Mouse (Mus musculus): Measurements from ENCODE around the gene Prr3. TPM values are rescaled to one million over a fixed set of nuclear protein-coding genes. Genes with fewer than 3 reads are reported as not detected.
A peak's percentile ranks its signal among the peaks of the same experiment; 100 is the strongest.

Prr3 gene
- polyA plus RNA-seq, 1 experiment from 2014 or later = 52.0 TPM

- peak; percentile 20 for DNase-seq (ENCODE audit: low spot score)
These were observed 14.8 kb upstream of the Prr3 start for GRCm38 (mm10) chr17:35994879-35995240.

GRCm38 (mm10) chr17:35994175-35994878 lies 14.3 kb upstream of the Prr3 start:
- Histone ChIP-seq H3K9me3 (no peaks in the 10 kb centered on the region), H3K4me1 (replicated peaks) (peaks cover 18% of the 10 kb centered on the region), H3K27me3 (ENCODE audit: insufficient read depth, poor library complexity, severe bottlenecking) (no peaks in the 10 kb centered on the region), H3K4me3 (peak overlapping the region; percentile 63), H3K36me3 (peaks cover 8% of the 10 kb centered on the region), H3K27ac (peak overlapping the region; percentile 81)
- DNase-seq (ENCODE audit: low spot score) = peak; percentile 76
- 4% methylated on average over 31 of the region's 31 CpGs for WGBS

More at GRCm38 (mm10) chr17:35994879-35995240, 14.8 kb upstream of the Prr3 start:
- Histone ChIP-seq H3K36me3 (peaks cover 2% of the 10 kb centered on the region), H3K9me3 (no peaks in the 10 kb centered on the region), H3K4me3 (peak overlapping the region; percentile 63), H3K4me1 (replicated peaks) (peaks cover 18% of the 10 kb centered on the region), H3K27me3 (ENCODE audit: insufficient read depth, poor library complexity, severe bottlenecking) (no peaks in the 10 kb centered on the region), H3K27ac (peak overlapping the region; percentile 81)
- WGBS = 5% methylated on average over 14 of the region's 14 CpGs

- H3K4me1 ChIP-seq (replicated peaks) = peaks cover 18% of the 10 kb centered on the region
These were observed 13.6 kb upstream of the Prr3 start for GRCm38 (mm10) chr17:35993675-35994074.

GRCm38 (mm10) chr17:35991781-35992180 lies 11.7 kb upstream of the Prr3 start:
- Histone ChIP-seq H3K27me3 (ENCODE audit: insufficient read depth, poor library complexity, severe bottlenecking) (no peaks in the 10 kb centered on the region), H3K4me1 (replicated peaks) (peaks cover 15% of the 10 kb centered on the region), H3K27ac (no peak overlapping the region), H3K9me3 (no peaks in the 10 kb centered on the region), H3K4me3 (no peak overlapping the region), H3K36me3 (peaks cover 33% of the 10 kb centered on the region)
- WGBS = 52% methylated on average over 10 of the region's 10 CpGs
- no peak for DNase-seq (ENCODE audit: low spot score)

More at GRCm38 (mm10) chr17:35993675-35994074, 13.6 kb upstream of the Prr3 start:
- WGBS = 7% methylated on average over 17 of the region's 17 CpGs
- Histone ChIP-seq H3K27ac (no peak overlapping the region), H3K27me3 (ENCODE audit: insufficient read depth, poor library complexity, severe bottlenecking) (no peaks in the 10 kb centered on the region), H3K4me3 (peak overlapping the region; percentile 39; the same call in 1 of the 2 replicates), H3K9me3 (no peaks in the 10 kb centered on the region), H3K36me3 (peaks cover 14% of the 10 kb centered on the region)
- peak; percentile 87 for DNase-seq (ENCODE audit: low spot score)

GRCm38 (mm10) chr17:35981776-35982175 lies 1.7 kb upstream of the Prr3 start:
- peaks cover 56% of the 10 kb centered on the region for H3K36me3 ChIP-seq
- no peak for DNase-seq (ENCODE audit: low spot score)
- H3K9me3 ChIP-seq = no peaks in the 10 kb centered on the region
- H3K4me3 ChIP-seq = no peak overlapping the region
- H3K4me1 ChIP-seq (replicated peaks) = peaks cover 26% of the 10 kb centered on the region
- 90% methylated on average over 9 of the region's 9 CpGs for WGBS
- H3K27me3 ChIP-seq (ENCODE audit: insufficient read depth, poor library complexity, severe bottlenecking) = no peaks in the 10 kb centered on the region
- H3K27ac ChIP-seq = no peak overlapping the region

DNA sequence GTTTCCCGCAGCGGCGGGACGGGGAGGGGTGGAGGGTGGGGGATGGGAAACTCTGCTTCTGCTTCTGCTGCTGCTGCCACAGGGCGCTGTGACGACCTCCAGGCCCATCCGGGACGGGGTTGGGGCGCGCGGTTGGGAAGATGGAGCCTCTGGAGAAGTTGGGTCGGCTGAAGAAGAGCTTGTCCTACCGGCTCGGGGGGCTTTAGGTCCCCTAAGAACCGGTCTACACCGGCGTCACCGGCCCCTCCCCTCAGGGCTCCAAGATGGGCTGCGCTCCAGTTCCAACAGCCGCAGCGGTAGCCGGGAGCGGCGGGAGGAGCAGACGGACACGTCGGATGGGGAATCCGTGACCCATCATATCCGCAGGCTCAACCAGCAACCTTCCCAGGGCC lies 323 bp upstream of the Prr3 start:
- DNase-seq (ENCODE audit: low spot score) = peak; percentile 65
- H3K36me3 ChIP-seq = peaks cover 55% of the 10 kb centered on the region

DNA sequence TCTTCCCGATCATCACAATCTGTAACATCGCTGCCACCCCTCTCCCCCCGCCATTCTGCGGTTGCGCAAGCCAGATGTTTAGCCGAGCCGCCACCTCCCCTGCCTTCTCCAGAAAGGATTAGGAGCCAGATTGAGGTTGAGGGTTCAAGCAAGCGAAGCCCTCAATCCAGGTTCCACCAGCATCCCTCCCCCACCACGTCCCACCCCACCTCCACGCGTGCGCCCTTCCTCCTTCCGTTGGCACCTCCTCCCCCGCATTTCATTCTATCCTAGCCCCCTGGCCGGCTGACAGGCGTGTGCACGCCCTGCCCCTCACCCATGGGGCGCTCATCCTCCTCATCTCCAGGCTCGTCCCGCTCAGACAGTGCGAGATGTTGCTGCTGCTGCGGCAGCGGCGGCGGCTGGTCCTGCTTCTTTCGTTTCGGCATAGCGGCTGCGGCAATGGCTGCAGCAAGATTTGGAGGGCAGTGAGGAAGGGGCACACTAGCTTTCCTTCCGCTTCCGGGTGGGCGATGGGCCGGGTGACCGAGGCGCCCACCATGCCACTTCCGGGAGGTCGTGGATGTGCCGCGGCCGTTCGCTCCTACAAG lies 1.1 kb downstream of the Prr3 start:
- Histone ChIP-seq H3K27ac (peak overlapping the region; percentile 90), H3K36me3 (peaks cover 57% of the 10 kb centered on the region), H3K4me3 (peak overlapping the region; percentile 87), H3K27me3 (ENCODE audit: insufficient read depth, poor library complexity, severe bottlenecking) (no peaks in the 10 kb centered on the region), H3K4me1 (replicated peaks) (peaks cover 26% of the 10 kb centered on the region), H3K9me3 (no peaks in the 10 kb centered on the region)
- DNase-seq (ENCODE audit: low spot score) = peak; percentile 92
- WGBS = under 1% methylated on average over 41 of the region's 41 CpGs

More for the DNA sequence above, 323 bp upstream of the Prr3 start:
- no peaks in the 10 kb centered on the region for H3K9me3 ChIP-seq
- peak overlapping the region; percentile 90 for H3K27ac ChIP-seq
- H3K4me1 ChIP-seq (replicated peaks) = peaks cover 26% of the 10 kb centered on the region
- peak overlapping the region; percentile 87 for H3K4me3 ChIP-seq
- 0% methylated on average over 29 of the region's 29 CpGs for WGBS
- no peaks in the 10 kb centered on the region for H3K27me3 ChIP-seq (ENCODE audit: insufficient read depth, poor library complexity, severe bottlenecking)

DNA sequence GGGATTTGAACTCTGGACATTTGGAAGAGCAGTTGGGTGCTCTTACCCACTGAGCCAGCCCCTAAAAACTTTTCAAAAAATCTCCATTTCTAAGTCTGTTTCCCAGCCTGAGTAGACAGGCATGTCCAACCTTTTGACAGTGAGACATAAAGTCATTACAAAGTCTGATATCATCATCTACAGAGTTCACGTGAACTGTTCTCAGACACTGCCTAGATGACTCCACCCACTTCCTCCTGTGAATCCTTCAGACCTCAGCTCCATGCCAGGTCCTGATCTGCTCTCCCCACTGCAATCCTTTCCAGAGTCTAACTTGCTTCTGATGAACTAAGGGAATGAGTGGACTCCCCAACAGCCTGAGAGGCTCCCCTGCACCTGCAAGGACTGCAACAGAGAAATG lies 7.9 kb downstream of the Prr3 start:
- Histone ChIP-seq H3K9me3 (no peaks in the 10 kb centered on the region), H3K27ac (no peak overlapping the region), H3K4me3 (no peak overlapping the region), H3K36me3 (peaks cover 54% of the 10 kb centered on the region), H3K27me3 (ENCODE audit: insufficient read depth, poor library complexity, severe bottlenecking) (no peaks in the 10 kb centered on the region), H3K4me1 (replicated peaks) (peaks cover 21% of the 10 kb centered on the region)
- no peak for DNase-seq (ENCODE audit: low spot score)
- 77% methylated on average over 1 of the region's 1 CpGs for WGBS

DNA sequence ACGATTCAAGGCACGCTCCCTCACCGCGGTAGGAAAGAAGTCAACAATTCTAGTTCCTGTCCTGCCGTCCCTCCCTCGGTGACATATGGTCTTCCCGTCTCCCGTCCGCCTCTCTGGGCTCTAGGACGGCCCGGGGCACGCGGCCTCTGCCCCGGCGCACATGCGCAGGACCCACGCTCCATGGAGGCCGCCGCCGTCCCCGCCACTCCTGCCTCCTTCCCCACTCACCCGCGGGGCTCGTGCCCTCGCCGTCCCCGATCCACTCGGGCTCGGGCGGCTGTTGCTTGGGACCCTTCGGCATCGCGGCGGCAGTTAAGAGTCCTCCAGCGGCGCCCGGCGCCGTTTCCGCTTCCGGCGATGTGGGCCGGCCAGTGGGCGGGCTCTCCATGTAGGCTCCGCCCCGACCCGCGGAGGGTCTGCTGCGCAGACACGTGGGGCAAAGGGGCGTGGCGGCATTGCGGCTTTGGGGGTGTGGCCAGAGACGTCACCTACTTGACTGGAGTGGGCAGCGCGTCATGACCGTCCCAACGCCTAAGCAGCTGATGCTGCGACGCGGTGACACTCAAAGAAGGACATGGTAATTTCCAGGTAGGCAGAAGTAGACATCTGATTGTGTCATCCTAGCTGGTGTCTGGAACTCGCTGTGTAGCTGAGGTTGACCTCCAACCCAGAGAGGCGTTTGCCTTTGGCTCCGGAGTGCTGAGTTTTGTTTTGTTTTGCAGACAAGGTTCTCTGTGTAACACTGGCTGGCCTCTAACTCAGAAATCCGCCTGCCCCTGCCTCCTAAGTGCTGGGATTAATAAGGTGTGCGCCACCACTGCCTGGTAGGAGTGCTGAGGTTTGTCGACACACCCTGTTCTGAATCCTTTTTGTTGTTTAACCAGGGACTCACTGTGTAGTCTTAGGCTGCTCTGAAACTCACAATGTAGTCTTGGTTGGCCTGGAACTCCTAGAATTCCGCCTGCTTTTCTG lies 10.3 kb downstream of the Prr3 start, which contains the start of gene Abcf1:
Gene Abcf1 (minus strand): TSS at position 344 of the 972 bp plus-strand sequence.
- H3K27ac ChIP-seq = peak within 1 kb of the TSS; percentile 89
- peak; percentile 99 for DNase-seq (ENCODE audit: low spot score)
- under 1% methylated on average over 68 of the region's 68 CpGs for WGBS
- no peaks in the 10 kb centered on the region for H3K9me3 ChIP-seq
- peak within 1 kb of the TSS; percentile 93 for H3K4me3 ChIP-seq
- H3K36me3 ChIP-seq = peaks cover 54% of the 10 kb centered on the region
- peaks cover 21% of the 10 kb centered on the region for H3K4me1 ChIP-seq (replicated peaks)
- no peaks in the 10 kb centered on the region for H3K27me3 ChIP-seq (ENCODE audit: insufficient read depth, poor library complexity, severe bottlenecking)

GRCm38 (mm10) chr17:35967621-35968020 lies 12.4 kb downstream of the Prr3 start:
- peaks cover 55% of the 10 kb centered on the region for H3K36me3 ChIP-seq
- peaks cover 21% of the 10 kb centered on the region for H3K4me1 ChIP-seq (replicated peaks)
- 92% methylated on average over 2 of the region's 2 CpGs for WGBS

GRCm38 (mm10) chr17:35963279-35963678 lies 16.8 kb downstream of the Prr3 start:
- H3K36me3 ChIP-seq = peaks cover 92% of the 10 kb centered on the region
- 88% methylated on average over 10 of the region's 10 CpGs for WGBS

More at GRCm38 (mm10) chr17:35967621-35968020, 12.4 kb downstream of the Prr3 start:
- DNase-seq (ENCODE audit: low spot score) = no peak
- Histone ChIP-seq H3K4me3 (no peak overlapping the region), H3K9me3 (no peaks in the 10 kb centered on the region), H3K27me3 (ENCODE audit: insufficient read depth, poor library complexity, severe bottlenecking) (no peaks in the 10 kb centered on the region), H3K27ac (no peak overlapping the region)

GRCm38 (mm10) chr17:35958533-35959223 lies 21.4 kb downstream of the Prr3 start:
- Histone ChIP-seq H3K27ac (no peak overlapping the region), H3K4me3 (no peak overlapping the region), H3K9me3 (no peaks in the 10 kb centered on the region), H3K36me3 (peaks cover 90% of the 10 kb centered on the region), H3K4me1 (replicated peaks) (no peaks in the 10 kb centered on the region), H3K27me3 (ENCODE audit: insufficient read depth, poor library complexity, severe bottlenecking) (no peaks in the 10 kb centered on the region)
- 98% methylated on average over 15 of the region's 15 CpGs for WGBS
- DNase-seq (ENCODE audit: low spot score) = no peak

More at GRCm38 (mm10) chr17:35963279-35963678, 16.8 kb downstream of the Prr3 start:
- no peaks in the 10 kb centered on the region for H3K9me3 ChIP-seq
- DNase-seq (ENCODE audit: low spot score) = no peak
- H3K4me1 ChIP-seq (replicated peaks) = peaks cover 6% of the 10 kb centered on the region
- H3K4me3 ChIP-seq = no peak overlapping the region
- H3K27me3 ChIP-seq (ENCODE audit: insufficient read depth, poor library complexity, severe bottlenecking) = no peaks in the 10 kb centered on the region
- H3K27ac ChIP-seq = no peak overlapping the region
